Mouse (Mus musculus) C2C12 (cell line): ENCODE measurements around the gene Nepro.

Source experiments
- CTCF ChIP-seq: IDR thresholded peaks from one replicate; pipeline ENCODE4 v1.5.1; 2011; ENCODE audit not compliant: control insufficient read depth, insufficient read depth, insufficient read length
- MYOD1 ChIP-seq: IDR thresholded peaks from one replicate; pipeline ENCODE4 v1.6.1; 2011; ENCODE audit warnings: low read depth; ENCODE audit not compliant: control insufficient read depth, insufficient read length
- MYOG ChIP-seq: IDR thresholded peaks from one replicate; pipeline ENCODE4 v1.6.1; 2011; ENCODE audit not compliant: control insufficient read depth, insufficient read length; ENCODE audit errors: extremely low read depth
- USF1 ChIP-seq: IDR thresholded peaks from one replicate; pipeline ENCODE4 v1.6.1; 2011; ENCODE audit warnings: low read depth, mild to moderate bottlenecking, control low read depth, moderate library complexity

DNA sequence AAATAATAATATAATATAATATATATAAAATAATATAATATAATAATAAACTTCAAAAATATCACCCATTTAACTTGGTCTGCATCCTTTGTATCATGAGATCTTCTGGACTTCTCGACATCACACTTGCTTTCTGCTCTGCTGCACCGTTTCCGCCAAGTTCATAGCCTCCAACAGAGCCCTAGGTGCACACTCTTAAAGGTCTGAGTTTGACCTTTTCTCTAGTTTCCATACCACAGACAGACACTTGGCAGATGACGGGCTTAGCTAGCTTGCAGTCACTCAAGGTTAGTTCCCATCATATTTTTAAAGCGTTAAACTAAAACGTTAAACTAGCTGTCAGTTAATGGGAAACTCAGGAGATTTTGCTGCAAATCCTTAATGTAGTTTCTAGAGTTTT lies 50.1 kb downstream of the Nepro start:
- TF ChIP-seq CTCF: no peak
- no peak for TF ChIP-seq MYOG
- TF ChIP-seq MYOD1: no peak
- TF ChIP-seq USF1: no peak
